Mouse (Mus musculus) Patski (cell line): ENCODE measurements around the gene Gjb2. TPM values are rescaled to one million over a fixed set of nuclear protein-coding genes. Genes with fewer than 3 reads are reported as not detected.

ENCODE experiments used
- ATAC-seq: fragments of 100-300 bp; one replicate; pipeline ENCODE4 v1.8.0; 2021
- CTCF ChIA-PET: fragments of 350-600 bp; sonication (Branson Sonifier 250); formaldehyde crosslinking; loops from one replicate; lab custom pipeline; 2022; ENCODE audit warnings: inconsistent platforms; lab: Charles Lee
- POLR2A ChIA-PET: fragments of 350-600 bp; sonication (Branson Sonifier 250); formaldehyde crosslinking; loops from one replicate; lab custom pipeline; 2022; ENCODE audit warnings: antibody characterized with exemption, inconsistent platforms; lab: Charles Lee
- DNase-seq: peaks from one replicate; pipeline ENCODE4 v3.0.0-alpha.2; 2011; ENCODE audit warnings: low read depth, low spot score
- H3K27me3 ChIP-seq: fragments of 371-371 bp; one replicate; pipeline ENCODE4 v1.5.1; 2021
- CTCF ChIP-seq: fragments of 100-300 bp; IDR thresholded peaks from one replicate; pipeline ENCODE4 v1.5.1; 2021
- in situ Hi-C: fragments of 300-500 bp; cut with MboI; formaldehyde crosslinking; loops from 3 replicates; pipeline ENCODE4 v1.11.1; 2018; ENCODE audit warnings: low pct_unique_long_range_greater_than_20kb, mixed read lengths
- polyA plus RNA-seq: library from polyadenylated mRNA; unstranded; gene quantifications from one replicate; pipeline ENCODE4 v1.2.3, GENCODE M21; 2021

The Gjb2 gene
- polyA plus RNA-seq = 0.10 TPM

DNA sequence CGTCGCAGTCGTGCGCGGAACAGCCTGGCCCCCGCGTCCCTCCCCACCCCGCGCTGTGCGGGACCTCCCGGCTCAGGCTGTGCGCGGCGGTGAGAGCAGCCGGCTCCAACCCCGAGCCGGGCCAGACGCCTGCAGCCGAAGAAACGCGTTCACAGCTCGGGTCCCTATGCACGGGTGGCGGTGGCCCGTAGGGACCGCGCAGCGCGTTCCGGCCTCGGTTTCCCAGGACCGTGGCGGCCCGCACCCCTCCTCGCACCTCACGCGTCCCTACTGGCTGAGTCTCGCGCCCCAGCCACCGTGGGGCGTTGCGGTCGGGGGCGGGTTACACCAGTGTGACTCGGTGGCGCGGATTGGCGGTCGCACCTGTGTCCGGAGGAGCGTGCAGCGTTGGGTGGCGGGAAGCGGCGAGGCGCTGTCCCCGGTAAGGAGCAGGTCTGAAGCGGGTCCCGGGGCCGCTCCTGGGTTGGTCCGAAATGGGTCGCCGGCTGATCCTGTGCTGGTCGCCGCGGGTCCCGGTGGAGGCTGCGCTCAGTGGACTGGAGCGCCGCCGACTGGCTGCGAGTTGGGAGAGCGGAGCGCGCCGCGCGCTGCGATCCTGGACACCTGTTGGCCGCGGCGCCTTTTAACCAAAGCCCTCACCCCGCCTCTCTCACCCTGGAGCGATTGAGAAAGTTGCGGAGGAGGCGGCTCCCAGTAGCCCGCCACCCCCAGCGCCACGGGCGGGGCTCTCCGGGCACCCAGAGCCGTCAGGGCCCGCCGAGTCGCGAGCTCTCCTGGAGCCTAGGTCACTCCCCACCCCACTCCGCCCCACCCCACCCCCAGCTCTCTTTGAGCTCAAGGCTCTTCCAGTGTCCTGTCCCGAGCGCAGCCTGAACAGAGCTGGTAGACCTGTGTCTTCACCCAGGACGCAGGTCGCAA lies at the start of gene Gjb2:
Gene Gjb2 (minus strand): TSS at position 597 of the 918 bp plus-strand sequence.
- in situ Hi-C loops = no loop called here
- CTCF ChIA-PET = interaction anchor here (0.9 to 1.2 kb wide), 3 partner anchors 11 to 258 kb away, joined by 3 read pairs; no protein-coding TSS in a partner anchor
- no peak for TF ChIP-seq CTCF
- POLR2A ChIA-PET = no interaction called here
- DNase-seq = no peak
- ATAC-seq = no peak
- peaks cover 33% of the 10 kb centered on the region for H3K27me3 ChIP-seq

DNA sequence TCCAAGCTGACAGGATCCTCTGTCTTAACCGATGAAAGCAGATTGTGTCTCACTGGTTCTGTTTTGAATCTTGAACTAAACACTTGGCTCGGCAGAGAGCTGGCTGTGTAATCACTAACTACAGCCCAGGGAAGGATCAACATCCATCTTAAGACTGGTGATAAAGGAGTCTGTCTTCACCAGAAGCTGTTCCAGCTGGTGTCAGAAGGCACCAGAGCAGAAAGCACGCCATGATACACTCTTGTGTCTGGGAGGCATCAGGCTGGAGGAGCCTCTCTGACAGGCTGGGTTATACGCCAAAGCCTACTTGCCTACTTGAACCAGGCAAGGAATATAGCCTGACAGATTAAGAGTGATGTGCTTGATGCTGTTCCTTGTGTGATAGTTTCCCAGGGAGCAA lies 41.2 kb upstream of the Gjb2 start:
- TF ChIP-seq CTCF = no peak
- POLR2A ChIA-PET = interaction anchor here (1.5 kb wide), 1 partner anchor 12 kb away, joined by 3 read pairs; no protein-coding TSS in a partner anchor

DNA sequence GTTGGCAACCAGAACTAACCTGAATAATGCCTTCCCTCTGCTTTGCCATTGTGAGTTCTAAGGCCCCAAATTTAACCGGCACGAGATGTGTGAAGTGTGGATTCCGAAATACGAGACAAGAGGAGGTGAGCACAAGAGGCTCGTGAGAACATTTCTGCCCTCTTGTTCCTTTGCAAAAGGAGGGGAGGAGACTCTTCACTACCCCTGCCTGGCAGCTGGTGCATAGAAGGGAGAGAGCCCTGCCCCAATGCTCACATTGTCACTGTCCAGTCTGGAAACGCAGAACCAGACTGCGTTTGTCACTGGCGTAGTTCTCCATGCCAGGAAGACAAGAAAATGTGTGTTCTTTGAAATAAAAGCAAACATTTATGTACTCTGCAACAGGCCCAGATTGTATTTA lies 30.8 kb upstream of the Gjb2 start:
- ATAC-seq = no peak
- ChIA-PET POLR2A (no interaction called here), CTCF (no interaction called here)
- TF ChIP-seq CTCF = no peak
- in situ Hi-C loops = no loop called here
- peaks cover 30% of the 10 kb centered on the region for H3K27me3 ChIP-seq
- no peak for DNase-seq

More for the DNA sequence above, 41.2 kb upstream of the Gjb2 start:
- CTCF ChIA-PET = interaction anchor here (0.9 to 1.2 kb wide), 2 partner anchors 13 to 20 kb away, joined by 3 read pairs; no protein-coding TSS in a partner anchor
- DNase-seq = peak; percentile 22
- peaks cover 2% of the 10 kb centered on the region for H3K27me3 ChIP-seq
- in situ Hi-C loops = no loop called here
- no peak for ATAC-seq

DNA sequence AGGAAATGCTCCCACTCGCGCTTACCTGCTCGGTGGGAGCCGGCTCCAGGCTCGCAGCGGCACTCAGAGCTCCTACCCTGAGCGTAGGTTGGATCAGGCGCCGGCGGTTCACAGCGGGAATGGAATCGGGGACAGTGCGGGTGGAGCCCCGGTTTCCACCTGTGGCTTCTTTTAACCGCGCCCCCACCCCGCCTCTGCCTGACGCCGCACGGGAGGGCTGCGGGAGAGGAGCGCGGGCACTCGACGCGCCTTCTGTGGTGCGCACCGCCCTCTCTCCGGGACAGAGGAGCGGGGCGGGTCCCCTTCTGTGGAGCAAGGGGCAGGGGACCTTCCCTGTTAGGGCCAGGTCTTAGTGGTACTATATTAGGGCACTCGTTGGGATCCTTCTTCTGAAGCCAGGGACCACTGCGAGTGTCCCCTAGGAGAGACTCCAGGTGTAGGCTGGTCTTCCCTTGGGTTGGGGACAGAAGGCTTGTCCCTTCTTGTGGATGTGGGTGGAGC lies 28.7 kb upstream of the Gjb2 start, which contains the start of gene Gjb6:
Gene Gjb6 (minus strand): TSS at position 451 of the 501 bp plus-strand sequence.
- in situ Hi-C loops = no loop called here
- no peak for TF ChIP-seq CTCF
- no peak for DNase-seq
- no peak for ATAC-seq
- POLR2A ChIA-PET = no interaction called here
- H3K27me3 ChIP-seq = peaks cover 26% of the 10 kb centered on the region
- CTCF ChIA-PET = no interaction called here

DNA sequence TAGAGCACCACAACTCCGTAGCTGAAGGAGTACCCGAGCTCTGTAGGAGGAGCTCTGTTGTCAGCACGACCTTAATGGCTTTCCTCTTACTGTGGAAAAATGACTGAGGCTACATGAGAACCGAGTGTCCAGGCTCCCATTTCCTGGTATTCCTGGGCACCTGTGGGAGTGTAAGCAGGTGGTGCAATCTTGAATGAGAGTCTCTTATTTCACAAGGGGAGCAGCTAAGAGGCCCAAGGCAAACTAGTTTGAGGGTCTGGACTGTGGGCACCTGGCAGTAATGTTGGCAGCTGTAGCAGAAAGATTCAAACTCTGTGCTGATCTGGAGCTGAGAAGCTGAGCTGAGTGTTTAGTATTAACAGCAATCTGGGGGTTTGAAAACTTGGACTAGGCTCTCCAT lies 22.9 kb upstream of the Gjb2 start:
- ChIA-PET CTCF (interaction anchor here (0.9 kb wide), 1 partner anchor 38 kb away, joined by 3 read pairs; no protein-coding TSS in a partner anchor), POLR2A (no interaction called here)
- H3K27me3 ChIP-seq = peaks cover 7% of the 10 kb centered on the region
- no peak for DNase-seq
- no peak for ATAC-seq
- in situ Hi-C loops = no loop called here
- TF ChIP-seq CTCF = no peak

DNA sequence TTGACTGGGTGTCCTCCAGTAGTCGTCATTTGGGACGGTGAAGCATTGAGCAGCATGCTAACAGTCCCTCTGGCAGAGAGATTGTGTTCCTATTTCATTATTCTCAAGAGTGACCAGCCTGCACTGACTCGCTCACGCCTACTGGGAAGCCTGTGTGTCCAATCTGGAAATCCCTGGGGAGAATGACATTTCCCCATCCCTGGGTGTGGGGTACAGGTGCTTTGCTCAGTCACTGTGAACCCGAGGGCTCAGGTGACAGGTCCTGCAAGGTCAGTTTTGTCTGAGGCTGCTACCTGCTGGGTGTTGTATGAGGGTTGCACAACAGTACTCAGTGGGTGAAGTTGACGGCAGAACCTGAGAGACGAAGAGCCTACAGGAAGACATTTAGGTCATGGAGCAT lies 17.8 kb upstream of the Gjb2 start:
- DNase-seq = no peak

DNA sequence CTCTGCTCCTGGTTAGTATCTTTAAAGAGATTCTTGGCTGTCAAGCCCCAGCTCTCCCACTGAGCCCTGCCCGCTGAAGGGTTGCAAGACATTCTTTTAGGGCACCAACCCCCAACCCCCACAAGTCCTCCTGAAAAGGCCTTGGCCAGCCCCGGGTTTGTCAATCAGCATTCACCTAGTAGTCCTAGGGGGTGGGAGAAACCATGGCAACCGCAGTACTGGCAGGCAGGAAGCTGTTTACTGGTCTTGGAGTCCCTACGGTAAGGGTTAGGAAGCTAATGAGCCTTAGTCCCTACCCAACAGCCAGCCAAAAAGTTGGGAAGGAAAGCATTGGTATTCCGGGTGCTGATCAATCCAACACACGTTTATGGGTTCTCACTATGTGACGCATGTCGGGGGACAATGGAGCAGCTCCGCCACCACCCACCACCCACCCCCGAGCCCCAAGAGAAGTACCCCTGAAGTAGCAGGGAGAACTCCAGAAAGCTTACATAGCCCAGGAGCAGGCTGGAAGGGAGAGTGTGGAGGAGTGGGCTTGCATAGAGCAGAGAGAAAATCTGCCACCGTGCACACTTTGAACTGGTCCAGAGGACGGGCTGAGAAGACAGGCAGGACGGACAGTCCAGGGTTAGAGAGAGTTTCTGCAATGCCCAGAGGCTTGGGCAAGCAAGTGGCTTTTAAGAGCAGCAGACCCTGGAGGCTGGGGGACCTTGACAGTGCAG lies 11.5 kb upstream of the Gjb2 start, which contains the start of gene Gm4491:
Gene Gm4491 (minus strand): TSS at position 61 of the 722 bp plus-strand sequence.
- POLR2A ChIA-PET = interaction anchor here (0.6 kb wide), 1 partner anchor 13 kb away, joined by 3 read pairs; no protein-coding TSS in a partner anchor
- ATAC-seq = no peak

More for the DNA sequence above, 17.8 kb upstream of the Gjb2 start:
- no peak for ATAC-seq
- TF ChIP-seq CTCF = no peak
- ChIA-PET POLR2A (no interaction called here), CTCF (no interaction called here)
- in situ Hi-C loops = no loop called here
- peaks cover 8% of the 10 kb centered on the region for H3K27me3 ChIP-seq

DNA sequence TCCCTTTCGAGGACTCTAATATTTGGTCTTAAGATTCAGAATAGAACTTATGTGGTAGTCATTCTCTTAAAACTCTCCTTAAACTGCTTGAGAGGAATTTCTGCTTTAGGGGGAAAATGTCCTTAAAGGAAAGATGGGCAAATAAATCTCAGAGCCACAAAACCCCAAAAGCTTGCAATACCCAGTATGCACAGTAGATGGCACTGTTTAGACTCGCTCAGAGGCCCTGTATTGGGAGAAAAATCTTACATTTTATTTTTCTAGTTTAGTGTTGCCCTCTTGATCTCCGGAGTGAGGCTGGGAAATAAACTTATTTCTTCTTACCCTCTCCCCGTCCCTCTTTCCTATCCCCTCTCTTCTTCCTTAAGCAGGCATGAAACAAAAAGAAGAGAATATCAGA lies 4.7 kb upstream of the Gjb2 start:
- peak; percentile 74 for TF ChIP-seq CTCF
- ChIA-PET POLR2A (no interaction called here), CTCF (interaction anchor here (0.7 to 2.5 kb wide), 3 partner anchors 167 to 253 kb away, joined by 3 to 11 read pairs (median 4); no protein-coding TSS in a partner anchor)
- in situ Hi-C loops = no loop called here
- DNase-seq = no peak
- H3K27me3 ChIP-seq = peaks cover 13% of the 10 kb centered on the region
- ATAC-seq = no peak

More for the DNA sequence above, 11.5 kb upstream of the Gjb2 start, which contains the start of gene Gm4491:
- DNase-seq = no peak
- CTCF ChIA-PET = no interaction called here
- TF ChIP-seq CTCF = no peak
- peaks cover 4% of the 10 kb centered on the region for H3K27me3 ChIP-seq
- in situ Hi-C loops = no loop called here

DNA sequence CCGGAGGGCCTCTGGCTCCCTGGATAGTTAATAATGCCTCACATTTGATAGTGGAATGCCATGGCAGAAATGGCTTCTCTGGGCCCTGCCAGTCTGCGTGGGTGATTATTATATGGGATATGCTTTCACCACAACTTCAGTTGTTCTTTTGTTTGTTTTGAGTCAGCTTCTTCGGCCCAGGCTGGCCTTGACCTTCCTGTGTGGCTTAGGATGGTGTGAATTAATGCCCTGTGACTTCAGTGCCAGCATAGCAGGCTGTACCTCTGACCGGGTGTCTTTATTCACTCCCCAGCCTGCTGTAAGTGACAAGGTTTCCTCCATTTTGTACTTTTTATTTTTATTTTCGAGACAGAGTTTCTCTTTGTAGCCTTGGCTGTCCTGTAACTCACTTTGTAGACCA lies 3.4 kb upstream of the Gjb2 start:
- peaks cover 23% of the 10 kb centered on the region for H3K27me3 ChIP-seq
- ATAC-seq = no peak
- ChIA-PET POLR2A (no interaction called here), CTCF (interaction anchor here (0.9 to 2.5 kb wide), 2 partner anchors 254 to 284 kb away, joined by 3 to 11 read pairs; no protein-coding TSS in a partner anchor)
- no peak for TF ChIP-seq CTCF
- in situ Hi-C loops = no loop called here
- no peak for DNase-seq

DNA sequence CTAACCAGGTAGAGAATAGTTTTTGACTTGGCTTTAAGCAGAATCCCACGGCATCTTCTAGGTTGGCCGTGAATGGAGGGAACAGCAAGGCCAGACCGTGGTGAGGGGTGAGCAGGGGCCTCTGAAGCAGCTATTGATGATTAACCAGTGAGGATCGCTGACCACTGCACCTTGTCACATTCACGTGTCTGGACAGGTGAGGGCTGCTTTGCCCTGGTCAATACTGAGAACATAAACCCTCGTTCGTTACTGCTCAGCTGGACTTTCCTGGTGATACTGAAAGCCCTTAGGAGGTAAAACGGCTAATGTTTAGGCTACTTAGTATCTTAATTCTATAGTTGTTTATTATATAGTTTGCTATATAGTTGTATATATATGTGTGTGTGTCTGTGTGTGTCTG lies 2.6 kb upstream of the Gjb2 start:
- DNase-seq (no peak), ATAC-seq (no peak)
- POLR2A ChIA-PET = no interaction called here
- peaks cover 28% of the 10 kb centered on the region for H3K27me3 ChIP-seq
- no peak for TF ChIP-seq CTCF
- CTCF ChIA-PET = interaction anchor here (1.8 to 2.1 kb wide), 2 partner anchors 14 to 255 kb away, joined by 5 to 9 read pairs; no protein-coding TSS in a partner anchor
- in situ Hi-C loops = no loop called here
